Mouse (Mus musculus): ENCODE data around the gene Olfr1084.
"Not testable (repeated sequence)": the region's sequence is repeated elsewhere in the genome, so short reads cannot be mapped to it uniquely, and the experiment has no call there.

The Olfr1084 gene

GRCm38 (mm10) chr2:86639625-86640024 lies at the start of gene Olfr1084:
Gene Olfr1084, minus strand, starts transcription at chr2:86639725.
- not testable (repeated sequence) for DNase-seq (ENCODE audit: low read depth in 2 of 2, low spot score in 2 of 2)

DNA sequence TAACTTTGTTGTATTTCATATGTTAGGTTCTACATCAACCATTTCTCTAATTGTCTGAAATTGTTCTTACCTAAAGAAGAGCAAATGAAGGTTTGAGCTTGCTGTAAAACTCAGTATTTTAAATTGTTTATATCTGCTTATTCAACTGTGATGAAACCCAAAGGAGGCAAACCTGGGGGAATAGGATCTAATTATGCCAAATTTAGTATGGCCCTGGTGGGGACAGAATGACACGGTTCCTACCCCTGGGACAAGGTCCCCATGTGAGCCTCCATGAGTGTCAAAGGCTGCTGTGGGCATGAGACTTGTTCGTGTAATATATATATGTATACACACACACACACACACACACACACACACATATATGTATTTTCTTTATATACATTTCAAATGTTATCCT lies 40.5 kb upstream of the Olfr1084 start, which contains the start of gene Olfr1086:
TSS of gene Olfr1086 (minus strand) at position 101 of the 400 bp plus-strand sequence.
- DNase-seq (ENCODE audit: low read depth in 2 of 2, low spot score in 2 of 2), result no peak

DNA sequence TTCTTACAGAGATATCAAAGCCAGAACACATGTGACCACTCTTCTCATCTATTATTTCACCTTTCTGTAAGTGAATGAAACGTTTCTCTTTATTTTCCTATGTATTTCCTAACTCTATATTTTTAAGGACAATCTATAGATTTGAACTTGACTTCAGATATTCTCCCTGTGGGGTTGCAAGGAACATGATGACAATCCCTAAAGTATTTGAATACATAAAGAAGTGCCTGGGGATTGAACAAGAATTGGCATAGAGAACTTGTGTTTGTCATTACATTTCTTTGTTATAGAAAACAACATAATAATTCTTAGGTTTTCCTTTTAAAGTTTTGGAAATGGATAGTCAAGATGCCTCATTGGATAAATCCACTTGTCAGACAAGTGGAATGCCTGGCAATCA lies 22.4 kb upstream of the Olfr1084 start, which contains the start of gene Olfr1085:
TSS of gene Olfr1085 (minus strand) at position 101 of the 400 bp plus-strand sequence.
- no peak for DNase-seq (ENCODE audit: low read depth in 2 of 2, low spot score in 2 of 2)

DNA sequence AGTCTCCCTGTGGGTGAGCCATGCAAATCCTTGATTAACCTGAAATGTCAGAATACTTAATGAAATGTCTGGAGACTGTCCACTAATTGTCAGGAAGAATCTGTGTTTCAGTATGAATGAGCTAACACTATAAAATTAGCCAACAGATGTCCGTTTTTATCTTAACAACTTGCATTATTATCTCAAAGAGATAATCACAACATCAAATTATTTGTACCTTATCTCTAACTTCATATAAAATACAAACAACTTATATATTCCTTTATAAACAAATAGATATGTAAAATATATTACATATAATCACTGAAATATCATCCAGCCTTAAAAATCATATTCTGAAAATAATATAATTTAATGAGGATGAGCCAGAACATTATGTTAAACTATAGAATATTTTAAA lies 40.7 kb downstream of the Olfr1084 start, which contains the start of gene Olfr1082:
TSS of gene Olfr1082 (minus strand) at position 101 of the 400 bp plus-strand sequence.
- not testable (repeated sequence) for DNase-seq (ENCODE audit: low read depth in 2 of 2, low spot score in 2 of 2)
